Mouse (Mus musculus) lung, adult 2 months (tissue): ENCODE results near the gene Tfb2m. TPM values are rescaled to one million over a fixed set of nuclear protein-coding genes. Genes with fewer than 3 reads are reported as not detected.
A peak's percentile ranks its signal among the peaks of the same experiment; 100 is the strongest.

Experiments
- DNase-seq: peaks from one replicate; pipeline ENCODE4 v3.0.0; 2022
- H3K4me1 ChIP-seq: fragments of 200-500 bp; 2 replicates; pipeline ENCODE4 v1.6.1; 2011; ENCODE audit warnings: low read length; ENCODE audit not compliant: control insufficient read depth, insufficient read depth
- H3K4me3 ChIP-seq: fragments of 200-500 bp; replicated peaks from 2 replicates; pipeline ENCODE3; 2011; ENCODE audit warnings: low read depth, mild to moderate bottlenecking, control low read depth, low read length; ENCODE audit errors: extremely low read depth
- CTCF ChIP-seq: fragments of 200-500 bp; IDR thresholded peaks from 2 replicates; pipeline ENCODE4 v1.5.1; 2011; ENCODE audit warnings: mild to moderate bottlenecking, low read length, control low read depth; ENCODE audit not compliant: insufficient read depth
- POLR2A ChIP-seq: fragments of 200-500 bp; IDR thresholded peaks from 2 replicates; pipeline ENCODE4 v1.6.1; 2011; ENCODE audit warnings: low read depth, mild to moderate bottlenecking, control low read depth, low read length, borderline replicate concordance; ENCODE audit errors: extremely low read depth
- WGBS: fragments of 180-500 bp; shearing (Covaris S2); methylation state at CpG from one replicate; pipeline ENCODE4 v1.1.7; 2018; 5-methylcytosine and 5-hydroxymethylcytosine counted together
- polyA plus RNA-seq: library from polyadenylated mRNA; depleted of rRNA; stranded (reverse); fragments of >200 nt; gene quantifications from 2 replicates; pipeline ENCODE4 v1.2.3, GENCODE M21; 2012

Tfb2m gene
- polyA plus RNA-seq, 1 experiment, result 8.4 TPM

GRCm38 (mm10) chr1:179516941-179517712 is 28.9 kb downstream of the Tfb2m start:
- H3K4me3 ChIP-seq, result peak overlapping the region; percentile 77
- 0 out of 2 replicates have a peak, but pooled peaks cover 2% of the 10 kb centered on the region for H3K4me1 ChIP-seq
- under 1% methylated on average over 21 of the region's 21 CpGs for WGBS
- TF ChIP-seq CTCF (no peak), POLR2A (no peak)
- DNase-seq, result peak; percentile 15

GRCm38 (mm10) chr1:179511895-179512294 is 34.2 kb downstream of the Tfb2m start:
- no peak for DNase-seq
- no peak overlapping the region for H3K4me3 ChIP-seq
- 70% methylated on average over 7 of the region's 7 CpGs for WGBS
- H3K4me1 ChIP-seq, result no peaks in the 10 kb centered on the region
- TF ChIP-seq CTCF, result no peak
- TF ChIP-seq POLR2A, result no peak

- Histone ChIP-seq H3K4me1 (no peaks in the 10 kb centered on the region), H3K4me3 (no peak overlapping the region)
- WGBS, result 86% methylated on average over 13 of the region's 13 CpGs
- TF ChIP-seq CTCF (no peak), POLR2A (no peak)
- DNase-seq, result no peak
These were observed 35.3 kb downstream of the Tfb2m start for GRCm38 (mm10) chr1:179510546-179511340.

- WGBS, result 55% methylated on average over 9 of the region's 9 CpGs
- H3K4me1 ChIP-seq, result no peaks in the 10 kb centered on the region
- peak; percentile 14 for DNase-seq
- TF ChIP-seq CTCF (peak; percentile 43; the same call in 1 of the 2 replicates), POLR2A (no peak)
- H3K4me3 ChIP-seq, result no peak overlapping the region
These were observed 39.3 kb downstream of the Tfb2m start for GRCm38 (mm10) chr1:179506530-179507315.

GRCm38 (mm10) chr1:179502565-179502964 is 43.5 kb downstream of the Tfb2m start:
- DNase-seq, result no peak
- Histone ChIP-seq H3K4me1 (no peaks in the 10 kb centered on the region), H3K4me3 (no peak overlapping the region)
- no peak for TF ChIP-seq POLR2A
- no peak for TF ChIP-seq CTCF
- WGBS, result 8% methylated on average over 3 of the region's 3 CpGs

- TF ChIP-seq CTCF (no peak), POLR2A (no peak)
- no peaks in the 10 kb centered on the region for H3K4me1 ChIP-seq
- no peak for DNase-seq
- WGBS, result 67% methylated on average over 3 of the region's 3 CpGs
- no peak overlapping the region for H3K4me3 ChIP-seq
These were observed 46.8 kb downstream of the Tfb2m start for GRCm38 (mm10) chr1:179499257-179499656.

GRCm38 (mm10) chr1:179492908-179493307 is 53.2 kb downstream of the Tfb2m start:
- Histone ChIP-seq H3K4me1 (no peaks in the 10 kb centered on the region), H3K4me3 (no peak overlapping the region)
- no peak for DNase-seq
- 80% methylated on average over 5 of the region's 5 CpGs for WGBS
- TF ChIP-seq POLR2A, result no peak
- no peak for TF ChIP-seq CTCF

GRCm38 (mm10) chr1:179488520-179488919 is 57.5 kb downstream of the Tfb2m start:
- Histone ChIP-seq H3K4me1 (no peaks in the 10 kb centered on the region; the same call in 1 of the 2 replicates), H3K4me3 (no peak overlapping the region)
- no peak for DNase-seq
- 93% methylated on average over 5 of the region's 5 CpGs for WGBS
- no peak for TF ChIP-seq POLR2A
- TF ChIP-seq CTCF, result no peak

- 51% methylated on average over 5 of the region's 5 CpGs for WGBS
- Histone ChIP-seq H3K4me1 (no peaks in the 10 kb centered on the region; the same call in 1 of the 2 replicates), H3K4me3 (no peak overlapping the region)
- DNase-seq, result no peak
- TF ChIP-seq CTCF, result no peak
- no peak for TF ChIP-seq POLR2A
These were observed 58.1 kb downstream of the Tfb2m start for GRCm38 (mm10) chr1:179487990-179488389.
